Mouse (Mus musculus): ENCODE results near the gene Olfr530. TPM values are rescaled to one million over a fixed set of nuclear protein-coding genes. Genes with fewer than 3 reads are reported as not detected.

The Olfr530 gene
- total and polyA plus RNA-seq, 3 experiments, result not detected

DNA sequence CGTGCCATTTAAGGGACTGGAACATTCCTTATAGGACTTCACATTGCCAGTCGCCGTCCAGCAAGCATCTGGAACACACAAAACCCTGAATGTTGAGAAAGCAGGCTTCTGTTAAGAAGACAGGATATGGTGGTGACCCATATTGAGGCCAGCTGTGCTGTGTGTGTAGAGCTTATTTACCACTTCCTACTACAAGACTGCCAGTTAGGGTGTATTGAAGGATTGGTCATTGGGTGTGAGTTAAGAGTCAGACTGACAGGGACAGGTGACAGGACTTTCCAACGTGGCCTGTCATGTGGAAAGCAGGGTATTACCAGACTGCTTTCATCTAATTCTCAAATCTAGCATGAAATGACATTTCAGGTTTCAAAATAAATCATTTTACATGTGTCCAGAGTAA, 1.8 kb downstream of the Olfr530 start:
- TF ChIP-seq RCOR1 (IDR thresholded peaks at IDR 0.05; ENCODE audit: low read depth, low read length) (no peak), ELF1 (IDR thresholded peaks at IDR 0.05; ENCODE audit: low read depth, low read length) (no peak), TAL1 (IDR thresholded peaks at IDR 0.05; ENCODE audit: low read length) (no peak), MYC (IDR thresholded peaks at IDR 0.05; ENCODE audit: low read depth, low read length) (no peak), SIN3A (IDR thresholded peaks at IDR 0.05; ENCODE audit: low read length) (no peak), ZMIZ1 (IDR thresholded peaks at IDR 0.05; ENCODE audit: low read depth, low read length) (no peak), MYB (IDR thresholded peaks at IDR 0.05; ENCODE audit: low read depth, low read length) (no peak), CHD1 (IDR thresholded peaks at IDR 0.05; ENCODE audit: low read depth, low read length) (no peak), ETS1 (IDR thresholded peaks at IDR 0.05; ENCODE audit: low read depth, low read length) (no peak), HCFC1 (IDR thresholded peaks at IDR 0.05; ENCODE audit: low read depth, low read length) (no peak), MAFK (IDR thresholded peaks at IDR 0.05; ENCODE audit: borderline replicate concordance, low read depth, low read length) (no peak)
- no peak for DNase-seq (ENCODE audit: low read depth, low spot score)
- no peaks in the 10 kb centered on the region for H3K4me1 ChIP-seq (ENCODE audit: control insufficient read depth in 1 of 2, insufficient read depth in 2 of 2, low read length in 2 of 2)

GRCm38 (mm10) chr7:140361571-140361970, 14.6 kb downstream of the Olfr530 start, which contains the start of gene Olfr60:
TSS of gene Olfr60 (minus strand) at chr7:140361671.
- TF ChIP-seq POLR2AphosphoS5 (IDR thresholded peaks at IDR 0.05; ENCODE audit: borderline replicate concordance, low read depth, low read length) (no peak), RAD21 (IDR thresholded peaks at IDR 0.05; ENCODE audit: low read depth, low read length) (no peak), NELFE (IDR thresholded peaks at IDR 0.05; ENCODE audit: low read depth, low read length) (no peak), POLR2AphosphoS2 (IDR thresholded peaks at IDR 0.05; ENCODE audit: low read length) (no peak), KAT2A (conservative IDR thresholded peaks at IDR 0.05; ENCODE audit: low read depth, low read length) (no peak), MAX (IDR thresholded peaks at IDR 0.05; ENCODE audit: low read length) (no peak), ZC3H11A (IDR thresholded peaks at IDR 0.05; ENCODE audit: low read depth, low read length) (no peak)
- H3K9me3 ChIP-seq (replicated peaks; ENCODE audit: insufficient read depth, low read length), result no peaks in the 10 kb centered on the region
- H3K27me3 ChIP-seq (ENCODE audit: control insufficient read depth in 1 of 2, insufficient read depth in 2 of 2, low read length in 2 of 2), result no peaks in the 10 kb centered on the region

More for the DNA sequence above, 1.8 kb downstream of the Olfr530 start:
- Histone ChIP-seq H3K4me3 (ENCODE audit: control insufficient read depth in 1 of 2, insufficient read depth in 1 of 2, low read depth in 2 of 2, low read length in 2 of 2) (no peak overlapping the region), H3K36me3 (ENCODE audit: control insufficient read depth in 1 of 2, insufficient read depth in 2 of 2, low read length in 2 of 2) (no peaks in the 10 kb centered on the region), H3K9me3 (replicated peaks; ENCODE audit: insufficient read depth, low read length) (no peaks in the 10 kb centered on the region), H3K27me3 (ENCODE audit: control insufficient read depth in 1 of 2, insufficient read depth in 2 of 2, low read length in 2 of 2) (no peaks in the 10 kb centered on the region), H3K27ac (ENCODE audit: control insufficient read depth, low read depth, low read length) (no peak overlapping the region), H3K9ac (ENCODE audit: control insufficient read depth, low read depth, low read length, poor library complexity, severe bottlenecking) (no peak overlapping the region), H3K79me2 (ENCODE audit: control insufficient read depth, insufficient read depth, low read length, poor library complexity) (no peaks in the 10 kb centered on the region)

More at GRCm38 (mm10) chr7:140361571-140361970, 14.6 kb downstream of the Olfr530 start, which contains the start of gene Olfr60:
- DNase-seq (ENCODE audit: low read depth, low spot score), result no peak
- no peak within 1 kb of the TSS for H3K27ac ChIP-seq (ENCODE audit: control insufficient read depth, low read depth, low read length)
- no peak within 1 kb of the TSS for H3K9ac ChIP-seq (ENCODE audit: control insufficient read depth, low read depth, low read length, poor library complexity, severe bottlenecking)
- no peaks in the 10 kb centered on the region for H3K4me1 ChIP-seq (ENCODE audit: control insufficient read depth in 1 of 2, insufficient read depth in 2 of 2, low read length in 2 of 2)
- no peaks in the 10 kb centered on the region for H3K79me2 ChIP-seq (ENCODE audit: control insufficient read depth, insufficient read depth, low read length, poor library complexity)
- H3K36me3 ChIP-seq (ENCODE audit: control insufficient read depth in 1 of 2, insufficient read depth in 2 of 2, low read length in 2 of 2), result no peaks in the 10 kb centered on the region
- no peak within 1 kb of the TSS for H3K4me3 ChIP-seq (ENCODE audit: control insufficient read depth in 1 of 2, insufficient read depth in 1 of 2, low read depth in 2 of 2, low read length in 2 of 2)

All from MEL (cell line).